Mouse (Mus musculus) cortical plate, adult 2 months (tissue): ENCODE measurements at regions not wholly inside any gene's neighbourhood (a gene's known extent, or its start where the extent isn't known, plus 50 kb on each side); places are given as distances from the start of the nearest gene placed in this dataset.
A peak's percentile ranks its signal among the peaks of the same experiment; 100 is the strongest.

Source experiments
- H3K27ac ChIP-seq: fragments of 200-500 bp; 2 replicates; pipeline ENCODE4 v1.5.1; 2012; ENCODE audit warnings: low read length, control low read depth, inconsistent platforms; ENCODE audit not compliant: insufficient read depth
- H3K4me1 ChIP-seq: fragments of 200-500 bp; 2 replicates; pipeline ENCODE4 v1.6.1; 2011; ENCODE audit warnings: low read length; ENCODE audit not compliant: control insufficient read depth, insufficient read depth
- H3K4me3 ChIP-seq: fragments of 200-500 bp; 2 replicates; pipeline ENCODE4 v1.5.1; 2011; ENCODE audit warnings: mild to moderate bottlenecking, low read length, control low read depth; ENCODE audit not compliant: insufficient read depth
- CTCF ChIP-seq: fragments of 200-500 bp; IDR thresholded peaks from 2 replicates; pipeline ENCODE4 v1.5.1; 2011; ENCODE audit warnings: mild to moderate bottlenecking, control low read depth, low read length; ENCODE audit not compliant: insufficient read depth; ENCODE audit errors: extremely low read depth
- POLR2A ChIP-seq: fragments of 200-500 bp; IDR thresholded peaks from 2 replicates; pipeline ENCODE4 v1.6.1; 2011; ENCODE audit warnings: mild to moderate bottlenecking, low read length, control low read depth; ENCODE audit not compliant: insufficient read depth; ENCODE audit errors: extremely low read depth

DNA sequence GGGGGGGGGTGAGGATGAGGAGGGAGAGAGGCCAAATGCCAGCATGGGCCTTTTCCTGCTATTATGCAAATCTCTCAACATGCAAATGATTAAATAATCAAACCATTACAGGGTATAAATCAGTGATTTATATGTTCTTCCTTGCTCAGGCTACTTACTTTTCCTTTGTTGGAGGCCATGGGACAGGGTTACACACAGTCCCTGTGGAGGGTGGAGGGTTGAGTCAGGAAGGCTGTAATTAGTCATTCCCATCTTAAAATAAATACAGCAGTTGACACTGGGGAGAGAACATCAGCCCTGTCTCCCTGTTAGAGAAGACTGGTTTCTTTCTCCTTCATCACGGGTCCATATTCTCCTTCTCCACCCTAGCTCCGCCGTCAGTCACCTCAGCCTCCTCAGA is 64.9 kb upstream of the Gm10260 start:
- H3K4me1 ChIP-seq: no peaks in the 10 kb centered on the region
- no peak overlapping the region for H3K27ac ChIP-seq
- no peak overlapping the region for H3K4me3 ChIP-seq
- TF ChIP-seq CTCF (no peak), POLR2A (no peak)

- TF ChIP-seq POLR2A: no peak
- TF ChIP-seq CTCF: no peak
- Histone ChIP-seq H3K4me1 (no peaks in the 10 kb centered on the region), H3K4me3 (peak overlapping the region; percentile 30), H3K27ac (no peak overlapping the region)
Measured at GRCm38 (mm10) chr13:97824071-97824716, 63.8 kb upstream of the Gm10260 start.

DNA sequence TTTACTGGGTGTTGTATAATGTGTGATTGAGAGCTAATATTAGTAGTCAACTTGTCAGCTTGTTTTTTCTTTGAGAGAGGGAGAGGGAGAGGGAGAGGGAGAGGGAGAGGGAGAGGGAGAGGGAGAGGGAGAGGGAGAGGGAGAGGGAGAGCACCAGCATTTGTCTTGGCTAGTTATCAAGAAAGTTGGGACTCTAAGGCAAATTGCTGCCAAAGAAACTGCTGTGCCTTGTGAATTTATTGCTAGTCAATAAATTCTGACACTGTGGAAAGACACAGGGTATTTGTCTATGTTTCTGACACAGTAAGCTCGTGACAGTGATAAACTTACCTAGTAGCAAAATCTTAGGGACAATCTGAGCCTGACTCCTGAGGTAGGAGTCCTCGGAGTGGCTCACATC is 61.2 kb upstream of the Gm10260 start:
- H3K27ac ChIP-seq: no peak overlapping the region
- H3K4me1 ChIP-seq: no peaks in the 10 kb centered on the region
- H3K4me3 ChIP-seq: no peak overlapping the region
- no peak for TF ChIP-seq CTCF
- TF ChIP-seq POLR2A: no peak

DNA sequence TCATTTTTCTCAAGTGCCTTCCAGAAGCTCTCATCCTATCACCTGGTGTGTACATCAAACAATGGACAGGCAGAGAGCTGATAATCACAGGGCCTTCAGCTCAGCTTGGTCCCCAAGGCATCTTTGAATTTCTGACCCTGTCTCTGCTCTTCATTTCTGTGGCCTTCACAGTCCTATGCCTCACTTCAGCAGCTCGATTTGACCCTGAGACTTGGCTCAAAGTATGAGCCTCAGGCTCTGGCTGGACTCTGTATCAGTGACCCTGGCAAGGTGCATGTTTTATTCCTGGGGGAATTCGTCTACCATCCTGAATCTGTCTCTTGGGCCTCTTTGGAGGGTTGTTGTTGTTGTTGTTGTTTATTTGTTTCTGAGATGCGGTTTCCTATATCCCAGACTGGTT is 60.6 kb upstream of the Gm10260 start:
- TF ChIP-seq POLR2A (no peak), CTCF (no peak)
- no peaks in the 10 kb centered on the region for H3K4me1 ChIP-seq
- H3K27ac ChIP-seq: no peak overlapping the region
- H3K4me3 ChIP-seq: no peak overlapping the region

GRCm38 (mm10) chr13:97820401-97820800 is 60.0 kb upstream of the Gm10260 start:
- H3K27ac ChIP-seq: no peak overlapping the region
- H3K4me3 ChIP-seq: no peak overlapping the region
- no peaks in the 10 kb centered on the region for H3K4me1 ChIP-seq
- TF ChIP-seq POLR2A (no peak), CTCF (no peak)

DNA sequence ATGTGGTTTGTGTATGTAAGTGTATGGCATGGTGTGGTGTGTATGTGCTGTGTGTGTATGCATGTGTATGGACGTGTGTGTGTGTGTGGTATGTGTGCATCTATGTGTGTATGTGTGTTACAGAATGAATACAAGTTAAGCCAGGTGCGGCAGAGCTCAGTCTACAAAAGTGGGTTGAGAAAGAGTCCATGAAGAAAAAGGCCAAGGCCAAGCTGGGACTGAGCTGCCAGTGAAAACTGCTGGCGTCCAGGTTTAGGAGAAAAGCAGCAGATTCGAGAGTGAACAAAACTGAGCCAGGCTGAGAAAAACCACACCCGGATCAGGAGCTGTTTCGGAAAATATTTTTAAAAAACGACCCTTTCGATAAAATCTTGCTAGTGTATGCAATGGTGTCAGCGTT is 58.6 kb upstream of the Gm10260 start:
- H3K4me1 ChIP-seq: no peaks in the 10 kb centered on the region
- H3K27ac ChIP-seq: no peak overlapping the region
- no peak overlapping the region for H3K4me3 ChIP-seq
- no peak for TF ChIP-seq POLR2A
- TF ChIP-seq CTCF: no peak

GRCm38 (mm10) chr13:97816923-97817322 is 56.5 kb upstream of the Gm10260 start:
- no peak overlapping the region for H3K4me3 ChIP-seq
- no peak overlapping the region for H3K27ac ChIP-seq
- TF ChIP-seq POLR2A: no peak
- no peak for TF ChIP-seq CTCF
- H3K4me1 ChIP-seq: no peaks in the 10 kb centered on the region
